Mouse (Mus musculus): Measurements from ENCODE around the gene Fosl1.

GRCm38 (mm10) chr19:5414534-5414957, 32.8 kb upstream of the Fosl1 start:
- TF ChIP-seq CTCF (IDR thresholded peaks at IDR 0.05; ENCODE audit: insufficient read depth, low read depth, low read length) = no peak
- TF ChIP-seq POLR2A (IDR thresholded peaks at IDR 0.05; ENCODE audit: insufficient read depth, low read depth, low read length) = no peak

All from olfactory bulb, adult 2 months (tissue).